Mouse (Mus musculus) intestine, postnatal 0 days (tissue): Measurements from ENCODE around the gene Fgfr2. TPM values are rescaled to one million over a fixed set of nuclear protein-coding genes. Genes with fewer than 3 reads are reported as not detected.

ENCODE experiments used
- ATAC-seq: fragments of 200-750 bp; cut with Nextera tagmentation; 2 replicates; pipeline ENCODE4 v1.8.0; 2017; ENCODE audit warnings: mild to moderate bottlenecking, moderate TSS enrichment, moderate library complexity
- H3K27ac ChIP-seq: fragments of 300-500 bp; sonication (generic); 2 replicates; pipeline ENCODE4 v1.5.1; 2014; ENCODE audit warnings: mild to moderate bottlenecking, low read depth, low read length, moderate library complexity
- H3K27me3 ChIP-seq: fragments of 300-500 bp; sonication (generic); replicated peaks from 2 replicates; pipeline ENCODE4 v1.6.1; 2014; ENCODE audit warnings: low read length, mixed read lengths; ENCODE audit not compliant: control insufficient read depth, insufficient read depth
- H3K36me3 ChIP-seq: fragments of 300-500 bp; sonication (generic); 2 replicates; pipeline ENCODE4 v1.6.1; 2014; ENCODE audit warnings: mild to moderate bottlenecking, moderate library complexity; ENCODE audit not compliant: control insufficient read depth, insufficient read depth
- H3K4me1 ChIP-seq: fragments of 300-500 bp; sonication (generic); replicated peaks from 2 replicates; pipeline ENCODE4 v1.6.1; 2014; ENCODE audit warnings: antibody characterized with exemption, low read length, mixed read lengths; ENCODE audit not compliant: control insufficient read depth, insufficient read depth
- H3K4me2 ChIP-seq: fragments of 300-500 bp; sonication (generic); replicated peaks from 2 replicates; pipeline ENCODE4 v1.6.1; 2014; ENCODE audit warnings: low read depth, mild to moderate bottlenecking, moderate library complexity
- H3K4me3 ChIP-seq: fragments of 300-500 bp; sonication (generic); 2 replicates; pipeline ENCODE4 v1.5.1; 2014; ENCODE audit warnings: low read depth, low read length
- H3K9ac ChIP-seq: fragments of 300-500 bp; sonication (generic); 2 replicates; pipeline ENCODE4 v1.6.1; 2014; ENCODE audit warnings: mild to moderate bottlenecking, low read depth, low read length
- H3K9me3 ChIP-seq: fragments of 300-500 bp; sonication (generic); 2 replicates; pipeline ENCODE4 v1.6.1; 2016; ENCODE audit warnings: mixed run types; ENCODE audit not compliant: control insufficient read depth
- CTCF ChIP-seq: sonication (generic); IDR thresholded peaks from 2 replicates; pipeline ENCODE4 v1.5.1; 2016; ENCODE audit warnings: low read depth, mild to moderate bottlenecking, control low read depth, antibody characterized with exemption, moderate library complexity
- WGBS: fragments of 180-500 bp; shearing (Covaris S2); extraction: QIAGEN DNeasy Blood & Tissue Kit; methylation state at CpG from one replicate; pipeline ENCODE4 v1.1.7; 2014; 5-methylcytosine and 5-hydroxymethylcytosine counted together
- polyA plus RNA-seq: library from polyadenylated mRNA; unstranded; fragments of >200 nt; fragmentation: Nextera tagmentation; extraction: Ambion mirVana; gene quantifications from 2 replicates; pipeline ENCODE4 v1.2.1, GENCODE M21; 2015

Fgfr2 gene
- polyA plus RNA-seq, 1 experiment from 2014 or later = 29.5 TPM

GRCm38 (mm10) chr7:132815081-132815480 lies 308.1 kb downstream of the Fgfr2 start:
- peak; percentile 49 for TF ChIP-seq CTCF
- H3K9ac ChIP-seq = no peak overlapping the region
- no peak overlapping the region for H3K27ac ChIP-seq
- H3K27me3 ChIP-seq = no peaks in the 10 kb centered on the region
- H3K4me3 ChIP-seq = no peak overlapping the region
- no peaks in the 10 kb centered on the region for H3K9me3 ChIP-seq
- no peak overlapping the region for H3K4me2 ChIP-seq
- WGBS = 75% methylated on average over 5 of the region's 5 CpGs
- no peaks in the 10 kb centered on the region for H3K36me3 ChIP-seq
- peaks cover 8% of the 10 kb centered on the region; the same call in 1 of the 2 replicates for H3K4me1 ChIP-seq
- no peak for ATAC-seq

GRCm38 (mm10) chr7:132814089-132814450 lies 309.1 kb downstream of the Fgfr2 start:
- H3K9me3 ChIP-seq = no peaks in the 10 kb centered on the region
- WGBS = 5% methylated on average over 7 of the region's 7 CpGs
- peak overlapping the region; percentile 90 for H3K27ac ChIP-seq
- TF ChIP-seq CTCF = no peak
- H3K4me3 ChIP-seq = peak overlapping the region; percentile 72
- ATAC-seq = no peak
- H3K9ac ChIP-seq = peak overlapping the region; percentile 86
- H3K4me2 ChIP-seq = peak overlapping the region; percentile 92
- H3K36me3 ChIP-seq = no peaks in the 10 kb centered on the region
- H3K4me1 ChIP-seq = peaks cover 8% of the 10 kb centered on the region; the same call in 1 of the 2 replicates
- H3K27me3 ChIP-seq = no peaks in the 10 kb centered on the region

DNA sequence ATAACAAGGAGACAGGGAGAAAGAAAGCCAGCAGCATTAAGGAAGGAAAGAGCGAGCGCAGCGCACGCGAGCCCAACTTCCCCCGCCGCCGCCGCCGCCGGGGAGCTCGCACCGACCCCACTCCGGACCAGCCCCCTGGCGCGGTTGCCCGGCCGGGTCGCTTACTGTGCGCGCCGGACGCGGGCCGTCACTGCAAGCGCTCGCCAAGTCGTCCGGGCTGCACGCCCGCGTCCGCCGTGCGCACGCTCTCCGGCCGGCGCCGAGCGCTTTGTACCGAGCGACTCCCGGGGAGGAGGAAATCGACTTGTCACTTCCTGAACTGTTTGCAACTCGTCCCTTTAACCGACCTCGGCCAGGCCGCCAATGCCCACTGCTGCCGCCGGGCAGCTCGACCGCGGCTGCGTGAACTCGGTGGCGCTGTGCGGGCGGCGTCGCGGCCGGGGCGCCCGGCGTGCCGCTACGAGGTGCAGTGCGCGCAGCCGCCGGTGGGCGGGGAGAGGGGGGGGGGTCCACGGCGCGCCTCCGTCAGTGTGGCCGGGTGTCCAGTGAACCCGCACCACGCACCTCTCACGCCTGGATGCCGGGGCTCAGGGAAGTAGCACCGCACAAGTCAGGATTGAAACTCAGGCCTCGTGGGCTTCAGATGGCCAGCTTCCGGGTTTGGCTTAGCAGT lies 309.6 kb downstream of the Fgfr2 start, which contains the start of gene Fam53b:
TSS of gene Fam53b (minus strand) at position 471 of the 673 bp plus-strand sequence.
- Histone ChIP-seq H3K4me2 (peak within 1 kb of the TSS; percentile 92), H3K9me3 (no peaks in the 10 kb centered on the region), H3K27ac (peak within 1 kb of the TSS; percentile 90), H3K4me1 (peaks cover 13% of the 10 kb centered on the region), H3K4me3 (peak within 1 kb of the TSS; percentile 72), H3K9ac (peak within 1 kb of the TSS; percentile 86), H3K27me3 (no peaks in the 10 kb centered on the region), H3K36me3 (no peaks in the 10 kb centered on the region)
- ATAC-seq = peak; percentile 65
- TF ChIP-seq CTCF = peak; percentile 56
- WGBS = under 1% methylated on average over 79 of the region's 85 CpGs

DNA sequence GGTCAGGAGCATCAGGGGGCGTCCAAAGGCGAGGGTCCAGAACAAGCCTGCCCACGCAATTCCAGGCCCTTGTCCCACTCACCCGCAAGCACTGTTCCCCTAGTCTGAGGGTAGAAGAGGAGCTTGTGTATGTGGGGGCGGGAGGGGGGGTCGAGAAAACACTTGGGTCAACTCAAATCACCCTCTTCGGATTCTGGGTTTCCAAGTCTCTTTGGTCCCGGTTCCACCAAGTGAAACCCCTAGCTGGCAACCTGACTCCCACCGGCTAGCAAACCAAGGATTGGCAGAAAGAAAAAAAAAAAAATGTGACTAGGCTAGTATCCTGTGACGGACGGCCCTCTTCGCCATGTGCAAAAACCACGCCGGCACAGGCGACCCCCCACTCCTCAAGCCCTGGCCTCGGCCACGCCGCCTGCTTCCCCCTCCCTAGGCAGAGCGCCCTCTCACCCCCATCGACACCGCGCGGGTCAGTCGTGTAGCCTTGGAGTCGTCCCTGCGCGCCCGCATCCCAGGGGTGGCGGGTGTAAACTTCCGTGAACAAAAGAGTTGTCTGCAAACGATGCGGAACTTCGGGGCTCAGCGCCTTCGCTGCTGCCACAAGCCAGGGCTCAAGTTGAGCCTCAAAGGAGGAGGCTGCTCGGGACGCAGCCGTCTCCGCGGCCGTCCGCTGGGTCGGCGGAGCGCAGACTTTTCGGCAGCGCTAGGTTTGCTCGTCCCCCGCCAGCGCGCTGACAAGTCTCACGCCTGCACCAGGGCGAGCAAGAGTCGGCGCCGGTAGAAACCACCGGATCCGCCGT lies 310.3 kb downstream of the Fgfr2 start:
- under 1% methylated on average over 57 of the region's 59 CpGs for WGBS
- no peak for TF ChIP-seq CTCF
- peak; percentile 14; the same call in 1 of the 2 replicates for ATAC-seq

GRCm38 (mm10) chr7:132811716-132812618 lies 311.2 kb downstream of the Fgfr2 start:
- 11% methylated on average over 23 of the region's 23 CpGs for WGBS
- H3K4me2 ChIP-seq = peak overlapping the region; percentile 92
- H3K4me3 ChIP-seq = peak overlapping the region; percentile 72
- peaks cover 26% of the 10 kb centered on the region for H3K4me1 ChIP-seq
- peak overlapping the region; percentile 90 for H3K27ac ChIP-seq
- ATAC-seq = no peak
- H3K36me3 ChIP-seq = peaks cover 4% of the 10 kb centered on the region; the same call in 1 of the 2 replicates
- no peaks in the 10 kb centered on the region for H3K9me3 ChIP-seq
- H3K9ac ChIP-seq = peak overlapping the region; percentile 86
- peak; percentile 55 for TF ChIP-seq CTCF
- H3K27me3 ChIP-seq = no peaks in the 10 kb centered on the region

More for the DNA sequence above, 310.3 kb downstream of the Fgfr2 start:
- Histone ChIP-seq H3K36me3 (no peaks in the 10 kb centered on the region), H3K4me2 (peak overlapping the region; percentile 92), H3K27ac (peak overlapping the region; percentile 90), H3K27me3 (no peaks in the 10 kb centered on the region), H3K9me3 (no peaks in the 10 kb centered on the region), H3K4me1 (peaks cover 19% of the 10 kb centered on the region), H3K9ac (peak overlapping the region; percentile 86), H3K4me3 (peak overlapping the region; percentile 72)
